Mouse (Mus musculus): Measurements from ENCODE around the gene Ssh1.

Gene Ssh1

DNA sequence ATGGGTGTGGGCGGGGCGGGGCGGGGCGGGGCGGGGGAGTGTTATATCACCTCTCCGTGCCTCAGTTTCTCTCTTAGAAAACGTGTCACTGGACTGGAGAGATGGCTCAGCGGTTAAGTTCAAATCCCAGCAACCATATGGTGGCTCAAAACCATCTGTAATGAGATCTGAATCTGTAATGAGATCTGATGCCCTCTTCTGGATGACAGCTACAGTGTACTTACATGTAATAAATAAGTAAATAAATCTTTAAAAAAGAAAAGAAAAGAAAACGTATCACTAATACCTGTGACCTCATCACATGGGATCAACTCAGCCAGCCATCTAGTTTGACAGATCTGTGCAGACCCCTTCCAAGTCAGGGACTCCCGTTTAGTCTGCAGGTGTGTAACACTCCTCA is 64.2 kb downstream of the Ssh1 start:
- no peak for DNase-seq

DNA sequence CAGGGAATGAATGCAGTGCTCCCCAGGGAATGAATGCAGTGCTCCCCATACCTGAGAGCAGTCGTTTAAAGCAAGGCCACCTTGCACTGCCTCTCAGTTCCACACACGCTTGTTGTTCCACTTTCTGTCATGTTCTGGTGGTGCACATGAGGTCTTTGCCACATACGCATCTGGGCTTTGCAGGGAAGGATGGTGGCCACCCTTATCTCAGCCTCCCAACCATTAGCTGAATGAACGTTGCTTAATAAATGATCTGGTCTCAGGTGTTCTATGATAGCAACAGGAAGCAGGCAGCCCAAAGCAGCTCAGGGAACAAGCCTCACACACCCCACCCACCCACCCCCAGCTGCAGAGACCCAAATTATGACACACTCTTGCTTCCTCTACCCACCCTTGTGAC is 69.1 kb downstream of the Ssh1 start:
- no peak for DNase-seq

DNA sequence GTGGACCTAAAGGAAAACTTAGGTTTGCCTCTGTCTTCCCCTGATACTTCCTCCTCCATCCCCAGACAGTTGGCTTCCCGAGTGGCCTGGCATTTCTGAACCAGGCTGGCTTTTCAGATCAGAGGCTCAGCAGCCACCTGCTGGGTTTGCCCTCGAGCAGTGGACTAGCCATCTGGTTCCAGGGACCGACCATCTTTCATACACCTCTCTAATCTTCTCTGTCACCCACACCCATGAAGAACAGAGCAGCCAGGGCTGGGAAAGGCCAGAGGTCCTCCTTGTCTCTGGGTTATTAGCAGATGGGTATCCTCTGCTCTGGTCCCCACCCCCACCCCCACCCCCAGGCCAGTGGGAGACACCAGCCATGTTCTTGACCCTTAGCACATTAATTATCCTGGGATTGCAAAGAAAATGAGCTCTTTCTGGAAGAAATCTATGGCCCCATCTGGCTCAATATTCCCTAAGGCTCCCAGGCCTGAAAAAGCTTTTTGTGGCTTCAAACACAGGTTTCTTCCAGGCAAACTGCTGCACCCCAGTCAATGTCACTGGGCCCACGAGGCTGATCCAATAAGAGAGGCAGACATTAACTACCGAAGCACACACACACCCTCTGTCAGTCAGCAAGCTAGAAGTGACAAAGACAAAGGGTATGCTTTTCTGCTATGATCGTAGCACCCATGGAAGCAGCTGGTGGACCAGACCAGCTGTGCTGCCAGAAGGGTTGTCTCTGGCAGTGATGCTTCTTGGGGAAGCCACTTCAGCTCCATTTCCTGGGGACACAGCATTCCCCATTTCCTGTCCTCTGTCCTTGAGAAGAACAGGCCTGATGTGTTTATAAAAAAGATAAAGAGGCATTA is 72.2 kb downstream of the Ssh1 start:
- peak; percentile 49 for DNase-seq

DNA sequence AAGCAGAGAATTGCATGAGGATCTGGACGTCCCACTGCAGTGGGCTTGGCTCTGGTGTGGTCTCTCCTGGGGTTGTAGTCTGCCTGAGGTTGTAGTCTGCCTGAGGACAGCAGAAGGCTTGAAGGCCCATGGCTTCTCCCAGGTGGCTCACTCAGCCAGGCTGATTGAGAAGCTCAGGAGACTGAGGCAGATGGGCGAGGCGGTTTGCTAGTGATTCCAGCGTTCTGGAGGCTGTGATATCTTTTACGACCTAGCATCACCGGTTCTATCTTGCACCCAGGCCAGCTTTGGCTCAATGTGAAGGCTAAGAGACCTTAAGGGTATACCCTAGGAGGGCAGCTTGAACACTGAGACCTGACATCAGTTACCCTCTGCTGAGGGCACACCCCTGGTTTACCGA is 74.6 kb downstream of the Ssh1 start:
- no peak for DNase-seq

DNA sequence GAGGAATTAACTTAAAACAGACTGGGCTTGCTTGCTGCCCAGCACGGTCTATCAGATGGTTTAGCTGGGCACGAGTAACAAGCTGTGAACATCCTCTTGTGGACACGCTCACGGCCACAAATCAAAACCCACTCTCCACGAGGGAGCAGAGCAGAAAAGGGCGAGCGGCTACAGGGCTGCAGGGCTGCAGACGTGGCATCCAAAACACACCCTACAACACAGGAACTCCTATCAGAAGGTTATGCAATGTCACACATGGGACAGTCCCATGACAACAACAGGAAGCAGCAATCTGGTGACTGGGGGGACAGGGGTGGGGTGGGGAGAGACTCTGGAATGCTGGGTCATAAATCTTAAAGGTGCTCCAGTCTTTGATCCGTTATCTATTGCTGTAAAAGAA is 75.0 kb downstream of the Ssh1 start:
- peak; percentile 79 for DNase-seq

DNA sequence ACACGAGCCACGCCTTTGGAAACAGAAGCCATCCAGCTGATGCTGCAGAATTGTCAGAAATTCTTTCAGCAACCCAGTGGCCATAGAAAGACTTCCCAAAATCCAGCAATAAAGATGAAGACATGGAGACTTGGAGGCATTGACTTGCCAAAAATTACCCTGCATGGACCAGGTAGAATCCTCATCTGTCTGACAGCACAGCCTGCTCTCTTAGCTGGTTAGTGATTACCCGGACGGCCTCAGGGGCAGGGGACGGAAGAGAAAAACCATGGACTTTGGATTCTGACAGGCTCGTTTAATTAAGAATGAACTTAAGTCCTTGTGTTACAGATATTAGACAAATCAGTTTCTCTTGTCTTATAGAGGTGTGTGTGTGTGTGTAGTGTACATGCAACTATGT is 83.0 kb downstream of the Ssh1 start:
- DNase-seq: no peak

DNA sequence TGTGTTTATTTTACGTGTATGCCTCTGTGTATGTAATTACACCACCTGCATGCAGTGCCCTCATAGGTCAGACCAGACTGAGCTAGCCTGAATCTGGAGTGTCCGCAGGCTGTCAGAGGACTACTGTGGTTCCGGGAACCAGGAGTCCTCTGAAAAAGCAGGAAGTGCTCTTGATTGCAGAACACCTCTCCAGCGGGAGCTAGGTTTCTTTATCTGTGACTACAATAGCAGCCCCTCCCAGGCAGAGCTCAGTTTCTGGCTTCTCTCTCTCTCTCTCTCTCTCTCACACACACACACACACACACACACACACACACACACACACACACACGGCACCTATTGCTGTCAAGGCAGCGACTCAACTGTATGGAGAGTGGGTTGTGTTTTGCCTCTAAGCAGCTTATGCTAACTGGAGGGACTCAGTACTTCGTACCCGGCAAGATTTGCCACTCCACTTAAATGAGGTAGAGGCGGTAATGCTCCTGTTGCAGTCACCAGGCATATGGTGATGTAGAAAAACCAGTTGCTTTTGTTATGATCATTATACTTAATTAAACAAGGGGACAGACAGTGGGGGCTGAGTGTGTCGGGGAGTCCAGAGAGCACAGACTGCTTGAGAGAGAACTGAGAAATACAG is 83.5 kb downstream of the Ssh1 start:
- peak; percentile 63 for DNase-seq

DNA sequence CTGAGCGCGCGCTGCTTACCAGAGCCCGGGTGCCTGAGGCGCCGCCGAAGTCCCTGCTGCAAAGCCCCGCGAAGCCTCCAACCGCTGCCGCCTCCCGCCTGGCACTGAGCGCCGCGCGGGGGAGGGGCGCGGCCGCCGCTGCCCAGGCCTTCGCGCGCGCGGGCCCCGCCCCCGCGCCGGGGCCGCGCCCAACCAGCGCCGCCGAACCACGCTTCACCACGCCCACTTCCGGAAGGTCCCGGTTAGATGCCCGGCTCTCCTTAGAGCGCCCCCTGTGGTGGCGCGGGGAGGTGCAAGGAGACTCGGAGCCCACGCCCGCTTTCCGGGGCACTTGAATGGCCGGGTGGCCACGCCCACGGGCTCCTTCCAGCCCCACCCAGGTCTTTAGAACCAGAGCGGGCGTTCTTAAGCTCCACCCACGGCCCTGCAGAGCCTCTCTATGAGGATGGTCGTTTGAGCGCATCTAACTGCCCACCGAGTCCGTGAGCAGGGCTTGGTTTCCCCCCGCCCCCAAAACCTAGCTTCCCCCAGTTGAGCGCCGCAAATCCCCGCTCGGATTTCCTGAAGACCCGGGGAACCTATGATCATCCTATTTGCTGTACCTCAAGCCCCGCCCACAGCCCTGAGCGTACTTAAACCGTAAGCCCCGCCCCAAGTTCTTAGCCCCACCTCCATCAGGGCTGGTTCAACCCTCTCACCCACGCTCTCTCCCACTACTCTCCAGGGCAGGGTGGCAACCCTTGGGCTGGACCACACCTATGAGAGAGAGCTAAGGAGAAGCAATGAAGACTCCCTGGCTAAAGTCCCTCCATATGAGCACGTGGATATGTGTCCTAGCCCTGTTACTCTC is 84.9 kb downstream of the Ssh1 start, which contains the start of gene Coro1c:
Gene Coro1c (minus strand): TSS at position 167 of the 850 bp plus-strand sequence.
- peak; percentile 99 for DNase-seq

DNA sequence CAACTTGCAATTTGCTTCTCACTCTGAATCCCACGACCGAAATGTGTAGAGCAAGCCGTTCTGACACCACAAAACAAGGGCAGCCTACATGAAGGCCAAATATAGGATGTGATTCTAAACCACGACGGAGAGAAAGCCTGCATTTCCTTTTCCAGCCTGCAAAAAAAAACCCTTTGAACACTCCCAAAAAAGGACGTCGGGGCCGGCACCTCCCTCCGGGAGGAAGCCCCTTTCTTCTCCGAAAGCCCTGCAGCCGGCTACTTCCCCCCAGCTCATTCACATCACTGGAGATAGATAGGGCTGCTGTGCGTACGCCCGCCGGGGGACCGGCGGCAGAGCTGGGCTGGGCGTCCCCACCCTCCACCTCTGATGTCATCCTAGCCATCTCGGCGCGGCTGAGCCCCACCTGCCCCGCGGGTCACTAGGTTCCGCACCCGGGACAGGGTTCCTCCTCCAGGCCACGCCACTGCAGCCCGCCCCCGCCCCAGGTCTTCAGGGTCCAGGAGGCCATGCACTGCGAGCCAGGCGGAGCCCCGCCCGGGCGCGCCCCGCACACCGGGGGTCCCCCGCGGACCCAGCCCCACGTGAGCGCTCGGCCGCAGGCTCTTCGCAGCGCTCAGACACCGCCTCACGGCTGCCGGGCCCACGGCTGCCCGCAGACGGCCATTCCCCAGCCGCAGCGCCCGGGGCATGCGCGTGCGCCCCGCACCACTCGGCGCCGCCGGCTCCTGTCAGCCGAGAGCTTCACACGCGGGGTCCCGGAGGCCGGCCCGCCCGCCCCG is 85.7 kb downstream of the Ssh1 start:
- DNase-seq: peak; percentile 78

DNA sequence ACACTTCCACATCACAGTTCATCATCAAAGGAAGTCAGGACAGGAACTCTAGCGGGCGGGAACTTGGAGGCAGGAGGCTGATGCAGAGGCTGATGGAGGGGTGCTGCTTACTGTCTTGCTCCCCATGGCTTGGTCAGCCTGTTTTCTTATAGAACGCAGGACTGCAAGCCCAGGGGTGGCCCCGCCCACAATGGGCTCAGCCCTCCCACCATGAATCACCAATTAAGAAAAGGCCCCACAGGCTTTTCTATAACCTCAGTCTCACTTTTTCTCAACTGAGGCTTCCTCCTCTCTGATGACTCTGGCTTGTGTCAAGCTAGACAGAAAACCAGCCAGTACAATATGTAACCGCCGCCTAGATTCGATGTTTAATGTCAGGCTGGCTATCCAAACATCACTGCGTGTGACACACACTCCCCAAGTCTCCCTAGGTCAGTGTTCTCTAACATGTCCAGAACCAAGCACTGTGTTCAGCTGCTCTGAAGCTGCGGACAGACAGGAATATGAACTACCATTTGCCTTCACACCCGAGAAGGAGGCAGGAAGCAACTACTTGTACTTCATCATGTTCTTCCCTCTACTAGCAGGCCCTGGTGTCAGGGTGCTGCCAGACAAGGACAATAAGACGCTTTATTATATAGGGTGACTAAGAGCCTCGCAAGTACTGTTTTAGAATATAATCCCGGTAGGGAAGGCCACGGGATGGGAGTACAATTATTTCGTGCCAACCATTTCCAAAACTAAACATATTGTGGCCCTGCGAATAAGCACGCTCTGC is 86.5 kb downstream of the Ssh1 start:
- DNase-seq: peak; percentile 78

DNA sequence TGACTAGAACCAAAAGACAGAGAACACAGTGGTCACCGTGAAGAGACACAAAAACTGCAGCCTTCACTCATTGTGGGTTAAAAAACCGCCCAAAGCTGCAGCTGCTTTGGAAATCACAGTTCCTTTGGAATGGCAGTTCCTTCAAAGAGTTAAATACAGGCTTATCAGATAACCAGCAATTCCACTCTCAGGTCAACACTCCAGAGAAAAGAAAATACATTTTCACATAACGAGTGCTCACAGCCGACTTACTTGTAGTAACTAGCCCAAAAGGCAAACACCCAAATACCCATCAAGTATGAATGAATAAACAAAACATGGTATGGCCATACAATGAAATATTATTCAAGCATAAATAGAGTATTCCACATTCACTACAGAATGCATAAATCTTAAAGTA is 88.7 kb downstream of the Ssh1 start:
- DNase-seq: no peak

DNA sequence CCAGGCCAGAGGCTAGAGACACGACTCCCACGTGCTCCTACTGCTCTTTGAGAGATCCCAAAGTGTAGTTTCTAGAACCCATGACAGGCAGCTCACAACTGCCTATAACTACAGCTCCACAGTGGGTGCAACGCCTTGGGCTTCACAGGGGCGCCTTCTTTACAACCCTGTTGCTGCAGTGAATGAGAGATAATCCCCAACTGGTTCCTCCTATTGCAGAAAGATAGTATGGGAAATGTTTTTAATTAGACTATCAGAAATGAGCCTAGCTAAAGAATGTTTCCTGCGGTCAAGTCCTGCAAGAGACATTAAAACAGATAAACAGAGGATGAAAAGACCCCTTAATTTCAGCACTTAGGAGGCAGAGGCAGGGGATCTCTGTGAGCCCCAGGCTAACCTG is 90.7 kb downstream of the Ssh1 start:
- no peak for DNase-seq

DNA sequence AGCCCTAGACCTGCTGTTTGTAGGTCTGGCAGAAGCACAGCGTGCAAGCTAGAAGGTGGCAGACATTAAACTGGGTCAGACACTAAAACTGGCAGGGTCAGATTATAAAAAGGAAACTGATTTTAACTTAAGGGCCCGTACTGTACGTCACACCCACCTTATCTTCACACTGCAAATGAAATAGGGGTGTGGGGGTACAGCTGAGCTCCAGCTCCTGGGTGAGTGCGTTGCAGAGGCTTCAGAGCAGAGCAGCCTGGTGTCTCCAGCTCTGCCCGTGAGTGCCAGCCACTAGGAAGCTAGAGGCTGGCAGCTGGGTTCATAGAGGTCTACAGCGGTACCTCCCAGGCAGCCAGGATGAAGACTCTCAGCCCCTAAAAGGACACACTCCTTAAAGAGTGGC is 91.7 kb downstream of the Ssh1 start:
- DNase-seq: no peak

DNA sequence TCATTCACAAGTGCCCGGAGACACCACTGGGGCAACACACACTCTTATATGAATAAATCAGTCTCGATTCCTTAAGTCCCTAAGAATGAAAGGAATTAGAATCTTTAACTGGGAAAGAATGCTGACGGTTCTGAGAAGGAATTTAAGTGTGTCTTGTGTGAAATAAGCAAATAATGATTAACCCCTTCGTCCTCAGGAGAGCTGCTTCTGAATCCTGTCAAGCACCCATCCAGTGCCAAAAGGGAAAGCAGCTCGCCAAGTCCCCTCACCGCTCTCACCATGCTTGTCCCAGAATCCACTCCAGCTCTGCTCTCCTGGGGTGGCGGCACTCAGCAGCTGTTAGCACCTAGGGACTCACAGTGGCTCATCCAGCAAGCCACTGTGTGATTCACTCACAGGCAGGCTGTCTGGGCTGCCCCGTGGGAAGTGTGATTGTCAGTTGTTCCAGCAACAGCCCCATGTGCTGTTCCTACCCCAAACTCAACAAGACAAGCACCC is 92.6 kb downstream of the Ssh1 start:
- DNase-seq: peak; percentile 74

DNA sequence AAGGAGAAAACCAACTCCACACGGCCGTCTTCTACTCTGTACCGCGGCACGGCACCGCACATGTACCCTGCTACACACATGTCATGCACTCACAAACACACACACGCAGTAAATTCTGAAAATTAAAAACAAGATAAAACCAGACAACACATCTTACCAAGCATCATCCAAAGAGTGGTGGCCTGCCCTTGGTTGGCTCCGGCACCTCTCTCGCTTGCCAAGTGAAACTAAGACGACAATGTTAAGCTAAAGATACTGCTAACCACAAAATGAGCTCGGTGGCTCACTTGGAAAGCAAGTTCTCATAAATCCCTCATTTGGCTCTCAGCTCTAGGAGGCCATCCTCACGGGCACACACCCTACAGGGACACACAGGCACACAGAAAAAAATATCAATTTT is 94.2 kb downstream of the Ssh1 start:
- DNase-seq: no peak

DNA sequence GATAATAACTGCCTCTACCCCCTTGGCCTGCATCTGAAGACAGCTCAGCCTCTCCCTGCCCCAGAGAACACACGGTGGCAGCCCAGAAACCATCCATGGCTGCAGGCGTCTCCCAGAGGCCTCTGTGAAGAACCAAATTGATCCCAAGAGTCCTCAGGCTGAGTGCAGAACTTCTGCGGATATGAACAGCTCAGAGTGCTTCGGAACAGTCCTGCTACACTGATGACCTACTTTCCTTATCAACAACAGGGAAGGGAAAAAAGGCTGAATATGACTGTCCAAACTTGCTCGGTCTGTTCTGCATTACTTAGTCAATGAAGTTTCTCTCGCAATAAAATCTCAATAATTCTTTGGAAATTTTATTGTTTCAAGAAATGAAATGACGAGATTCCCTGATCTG is 101.7 kb downstream of the Ssh1 start:
- DNase-seq: no peak

DNA sequence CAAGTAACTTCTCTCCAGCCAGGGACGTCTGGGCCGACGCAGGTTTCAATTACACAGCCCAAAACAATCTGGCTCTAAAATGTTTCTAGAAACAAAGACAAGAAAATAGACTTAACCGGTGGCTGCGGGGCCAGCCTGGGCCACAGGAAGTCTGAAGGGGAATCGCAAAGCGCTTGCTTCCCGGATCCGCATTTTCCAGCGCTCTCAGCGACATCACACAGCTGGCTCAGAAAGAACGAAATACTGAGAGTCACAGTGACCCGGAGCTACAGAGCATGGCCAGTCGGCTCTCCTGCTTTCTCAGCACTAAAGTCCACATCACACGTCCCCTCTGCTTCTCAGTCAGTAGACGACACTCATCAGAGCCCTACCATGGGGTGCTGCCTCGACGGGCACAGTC is 102.8 kb downstream of the Ssh1 start:
- DNase-seq: no peak

DNA sequence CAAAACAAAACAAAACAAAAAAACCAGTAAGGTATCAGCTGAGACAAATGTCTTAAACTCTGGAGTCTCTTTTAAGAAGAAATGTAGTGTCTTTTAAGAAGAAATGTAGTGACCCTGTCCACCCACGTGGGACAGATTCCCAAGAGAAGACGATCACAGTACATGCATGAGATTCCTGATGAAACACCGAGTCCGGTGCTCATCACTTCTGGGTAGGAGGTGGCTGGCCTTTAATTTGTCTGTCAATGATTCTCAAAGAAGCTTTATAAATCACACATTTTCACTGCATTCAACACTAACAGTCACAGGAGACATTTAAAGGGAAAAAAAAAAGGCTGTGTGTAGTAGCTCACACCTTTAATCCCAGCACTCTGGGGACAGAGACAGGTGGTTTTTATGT is 103.8 kb downstream of the Ssh1 start:
- DNase-seq: no peak

DNA sequence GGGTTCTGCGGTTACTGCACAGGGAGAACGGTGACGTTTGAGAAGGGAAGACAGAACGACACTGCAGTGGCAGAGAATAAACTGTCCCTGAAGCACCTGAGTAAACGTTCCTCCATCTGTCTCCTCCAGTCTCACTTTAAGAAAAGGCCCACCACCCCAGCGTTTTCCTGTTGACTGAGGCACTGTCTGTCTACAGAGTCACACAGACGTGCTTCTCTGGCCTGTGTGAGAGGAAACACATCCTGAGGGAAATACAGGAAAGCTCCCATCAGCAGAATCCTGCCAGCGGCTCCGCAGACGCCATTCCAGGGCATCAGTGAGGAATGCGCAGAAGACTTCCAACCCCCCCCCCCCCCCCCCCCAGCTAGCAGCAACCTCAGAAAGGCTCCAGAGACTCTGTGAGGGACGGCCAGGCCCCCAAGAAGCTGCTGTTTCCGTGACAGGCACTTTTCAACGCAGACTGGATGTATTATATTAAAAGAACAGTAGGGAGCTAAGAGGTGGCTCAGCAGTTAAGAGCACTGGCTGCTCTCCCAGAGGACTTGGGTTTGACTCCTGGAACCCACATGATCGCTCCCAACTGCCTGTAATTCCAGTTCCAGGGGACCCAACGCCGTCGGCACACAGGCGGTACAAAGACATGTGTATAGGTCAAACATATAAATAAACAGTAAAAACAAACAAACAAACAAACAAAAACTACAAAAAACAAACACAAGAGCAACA is 104.3 kb downstream of the Ssh1 start:
- no peak for DNase-seq

DNA sequence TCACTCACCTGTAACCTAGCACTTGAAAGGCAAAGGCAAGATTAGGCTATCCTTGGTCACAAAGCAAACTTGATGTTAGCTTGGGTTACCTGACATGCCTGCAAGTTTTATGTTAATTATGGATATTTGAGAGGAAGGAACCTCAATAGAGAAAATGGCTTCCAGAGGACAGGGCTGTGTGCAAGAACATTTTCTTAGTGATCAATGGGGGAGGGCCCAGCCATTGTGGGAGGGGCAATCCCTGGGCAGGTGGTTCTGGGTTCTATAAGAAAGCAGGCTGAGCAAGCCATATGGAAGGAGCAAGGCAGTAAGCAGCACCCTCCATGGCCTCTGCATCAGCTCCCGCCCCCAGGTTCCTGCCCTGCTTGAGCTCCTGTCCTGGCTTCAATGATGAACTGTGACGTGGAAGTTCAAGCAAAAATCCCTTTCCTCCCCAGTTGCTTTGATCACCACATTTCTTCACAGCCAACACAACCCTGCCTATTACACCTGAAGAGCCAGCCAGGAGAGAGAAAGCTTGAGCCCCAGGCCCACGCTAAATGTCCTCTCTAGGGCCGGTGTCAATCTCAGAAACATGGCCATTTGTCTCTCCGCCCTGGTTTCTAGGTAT is 105.4 kb downstream of the Ssh1 start:
- no peak for DNase-seq

DNA sequence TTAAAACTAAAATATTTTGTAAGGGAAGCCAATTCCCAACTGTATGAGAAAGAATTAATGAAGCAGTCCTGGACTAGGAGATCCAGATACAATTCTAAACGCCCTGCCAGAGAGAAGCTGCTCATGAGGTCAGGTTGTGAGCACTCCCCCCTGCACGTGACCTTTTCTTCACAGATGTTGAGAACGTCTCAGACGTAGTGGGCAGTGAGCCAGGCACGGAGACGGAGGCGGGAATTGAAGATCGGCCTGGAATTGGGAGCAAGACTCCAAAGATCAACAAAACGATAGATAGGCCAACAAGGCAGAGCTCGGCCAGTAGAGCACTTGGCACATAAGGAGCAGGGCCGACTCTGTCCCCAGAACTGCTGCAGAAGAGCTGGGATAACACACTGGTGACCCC is 106.6 kb downstream of the Ssh1 start:
- DNase-seq: peak; percentile 76

Data from lung, postnatal 36 days (tissue).